Mouse (Mus musculus) forebrain, embryonic 16.5 days (tissue): ENCODE data around the gene H1f0. TPM values are rescaled to one million over a fixed set of nuclear protein-coding genes. Genes with fewer than 3 reads are reported as not detected.
"Not testable (repeated sequence)": the region's sequence is repeated elsewhere in the genome, so short reads cannot be mapped to it uniquely, and the experiment has no call there.

ENCODE experiments used
- ATAC-seq: fragments of 200-750 bp; cut with Nextera tagmentation; 2 replicates; pipeline ENCODE4 v1.8.0; 2017; ENCODE audit warnings: mild to moderate bottlenecking, moderate library complexity
- H3K27ac ChIP-seq: fragments of 300-500 bp; sonication (generic); 2 replicates; pipeline ENCODE4 v1.5.1; 2014; ENCODE audit warnings: low read length, control low read depth
- H3K27me3 ChIP-seq: fragments of 300-500 bp; sonication (generic); replicated peaks from 2 replicates; pipeline ENCODE4 v1.6.1; 2014; ENCODE audit warnings: low read length; ENCODE audit not compliant: control insufficient read depth, insufficient read depth
- H3K36me3 ChIP-seq: fragments of 300-500 bp; sonication (generic); 2 replicates; pipeline ENCODE4 v1.6.1; 2014; ENCODE audit not compliant: control insufficient read depth, insufficient read depth
- H3K4me1 ChIP-seq: fragments of 300-500 bp; sonication (generic); replicated peaks from 2 replicates; pipeline ENCODE4 v1.6.1; 2014; ENCODE audit warnings: low read length; ENCODE audit not compliant: control insufficient read depth, insufficient read depth
- H3K4me2 ChIP-seq: fragments of 300-500 bp; sonication (generic); 2 replicates; pipeline ENCODE4 v1.6.1; 2014; ENCODE audit warnings: mild to moderate bottlenecking, low read length, control low read depth
- H3K4me3 ChIP-seq: fragments of 300-500 bp; sonication (generic); replicated peaks from 2 replicates; pipeline ENCODE4 v1.5.1; 2014; ENCODE audit warnings: mild to moderate bottlenecking, low read length, control low read depth
- H3K9ac ChIP-seq: fragments of 300-500 bp; sonication (generic); replicated peaks from 2 replicates; pipeline ENCODE4 v1.6.1; 2014; ENCODE audit warnings: low read depth, low read length, control low read depth
- H3K9me3 ChIP-seq: fragments of 300-500 bp; sonication (generic); 2 replicates; pipeline ENCODE4 v1.6.1; 2016; ENCODE audit warnings: low read length; ENCODE audit not compliant: control insufficient read depth
- WGBS: fragments of 180-500 bp; shearing (Covaris S2); extraction: QIAGEN DNeasy Blood & Tissue Kit; methylation state at CpG from one replicate; pipeline ENCODE4 v1.1.7; 2014; 5-methylcytosine and 5-hydroxymethylcytosine counted together
- polyA plus RNA-seq: library from polyadenylated mRNA; unstranded; fragments of >200 nt; fragmentation: Nextera tagmentation; extraction: Ambion mirVana; gene quantifications from 2 replicates; pipeline ENCODE4 v1.2.1, GENCODE M21; 2015

The H1f0 gene
- polyA plus RNA-seq, 1 experiment from 2014 or later: 403 TPM

- H3K4me3 ChIP-seq: no peak overlapping the region
- H3K9ac ChIP-seq: no peak overlapping the region
- no peaks in the 10 kb centered on the region for H3K4me1 ChIP-seq
- H3K4me2 ChIP-seq: no peak overlapping the region
- H3K9me3 ChIP-seq: no peaks in the 10 kb centered on the region
- ATAC-seq: no peak
- peaks cover 21% of the 10 kb centered on the region for H3K36me3 ChIP-seq
- no peaks in the 10 kb centered on the region for H3K27me3 ChIP-seq
- WGBS: 87% methylated on average over 7 of the region's 7 CpGs
- no peak overlapping the region for H3K27ac ChIP-seq
Observed at GRCm38 (mm10) chr15:79000357-79000791, 27.9 kb upstream of the H1f0 start.

- WGBS: 92% methylated on average over 5 of the region's 5 CpGs
- H3K4me2 ChIP-seq: no peak overlapping the region
- ATAC-seq: no peak
- H3K4me1 ChIP-seq: no peaks in the 10 kb centered on the region
- H3K4me3 ChIP-seq: no peak overlapping the region
- H3K27me3 ChIP-seq: no peaks in the 10 kb centered on the region
- no peaks in the 10 kb centered on the region for H3K9me3 ChIP-seq
- H3K36me3 ChIP-seq: peaks cover 25% of the 10 kb centered on the region
- no peak overlapping the region for H3K27ac ChIP-seq
- no peak overlapping the region for H3K9ac ChIP-seq
Observed at GRCm38 (mm10) chr15:79001559-79001958, 26.7 kb upstream of the H1f0 start.

- ATAC-seq: no peak
- H3K4me2 ChIP-seq: no peak overlapping the region
- H3K36me3 ChIP-seq: peaks cover 25% of the 10 kb centered on the region
- H3K27ac ChIP-seq: no peak overlapping the region
- WGBS: 51% methylated on average over 19 of the region's 19 CpGs
- no peaks in the 10 kb centered on the region for H3K27me3 ChIP-seq
- no peaks in the 10 kb centered on the region for H3K9me3 ChIP-seq
- H3K4me1 ChIP-seq: no peaks in the 10 kb centered on the region
- H3K9ac ChIP-seq: no peak overlapping the region
- no peak overlapping the region for H3K4me3 ChIP-seq
Observed at GRCm38 (mm10) chr15:79002036-79002435, 26.2 kb upstream of the H1f0 start.

- WGBS: 88% methylated on average over 3 of the region's 3 CpGs
- no peaks in the 10 kb centered on the region for H3K27me3 ChIP-seq
- H3K4me3 ChIP-seq: no peak overlapping the region
- H3K9me3 ChIP-seq: no peaks in the 10 kb centered on the region
- H3K4me2 ChIP-seq: no peak overlapping the region
- no peak for ATAC-seq
- H3K36me3 ChIP-seq: peaks cover 25% of the 10 kb centered on the region
- H3K4me1 ChIP-seq: no peaks in the 10 kb centered on the region
- no peak overlapping the region for H3K9ac ChIP-seq
- H3K27ac ChIP-seq: no peak overlapping the region
Observed at GRCm38 (mm10) chr15:79003079-79003478, 25.2 kb upstream of the H1f0 start.

GRCm38 (mm10) chr15:79005581-79005980 lies 22.7 kb upstream of the H1f0 start:
- Histone ChIP-seq H3K4me1 (no peaks in the 10 kb centered on the region), H3K4me3 (no peak overlapping the region), H3K36me3 (peaks cover 19% of the 10 kb centered on the region), H3K27me3 (no peaks in the 10 kb centered on the region), H3K9ac (no peak overlapping the region), H3K4me2 (no peak overlapping the region), H3K27ac (no peak overlapping the region), H3K9me3 (no peaks in the 10 kb centered on the region)
- no peak for ATAC-seq
- WGBS: 87% methylated on average over 9 of the region's 9 CpGs

GRCm38 (mm10) chr15:79006638-79007037 lies 21.6 kb upstream of the H1f0 start:
- Histone ChIP-seq H3K4me2 (no peak overlapping the region), H3K4me1 (no peaks in the 10 kb centered on the region), H3K27ac (no peak overlapping the region), H3K9me3 (no peaks in the 10 kb centered on the region), H3K36me3 (peaks cover 19% of the 10 kb centered on the region), H3K4me3 (no peak overlapping the region), H3K9ac (no peak overlapping the region), H3K27me3 (no peaks in the 10 kb centered on the region)
- no peak for ATAC-seq
- WGBS: 63% methylated on average over 3 of the region's 3 CpGs

GRCm38 (mm10) chr15:79007059-79007458 lies 21.2 kb upstream of the H1f0 start:
- no peak overlapping the region for H3K9ac ChIP-seq
- 95% methylated on average over 5 of the region's 5 CpGs for WGBS
- peaks cover 16% of the 10 kb centered on the region for H3K36me3 ChIP-seq
- ATAC-seq: no peak
- H3K4me2 ChIP-seq: no peak overlapping the region
- no peaks in the 10 kb centered on the region for H3K4me1 ChIP-seq
- no peaks in the 10 kb centered on the region for H3K9me3 ChIP-seq
- no peak overlapping the region for H3K27ac ChIP-seq
- H3K4me3 ChIP-seq: no peak overlapping the region
- no peaks in the 10 kb centered on the region for H3K27me3 ChIP-seq

GRCm38 (mm10) chr15:79007836-79008235 lies 20.4 kb upstream of the H1f0 start:
- H3K27ac ChIP-seq, H3K4me2 ChIP-seq, H3K4me1 ChIP-seq, H3K27me3 ChIP-seq, ATAC-seq, H3K4me3 ChIP-seq, H3K9me3 ChIP-seq, H3K9ac ChIP-seq: not testable (repeated sequence)
- peaks cover 16% of the 10 kb centered on the region for H3K36me3 ChIP-seq
- WGBS: 90% methylated on average over 6 of the region's 6 CpGs

GRCm38 (mm10) chr15:79009734-79010133 lies 18.5 kb upstream of the H1f0 start:
- WGBS: 76% methylated on average over 5 of the region's 5 CpGs
- no peak for ATAC-seq
- no peak overlapping the region for H3K4me3 ChIP-seq
- peaks cover 8% of the 10 kb centered on the region; the same call in 1 of the 2 replicates for H3K4me1 ChIP-seq
- no peak overlapping the region for H3K9ac ChIP-seq
- H3K36me3 ChIP-seq: peaks cover 7% of the 10 kb centered on the region; the same call in 1 of the 2 replicates
- H3K27me3 ChIP-seq: no peaks in the 10 kb centered on the region
- no peak overlapping the region for H3K27ac ChIP-seq
- H3K9me3 ChIP-seq: no peaks in the 10 kb centered on the region
- H3K4me2 ChIP-seq: no peak overlapping the region

- no peak for ATAC-seq
- no peak overlapping the region for H3K9ac ChIP-seq
- H3K9me3 ChIP-seq: no peaks in the 10 kb centered on the region
- no peak overlapping the region for H3K27ac ChIP-seq
- 53% methylated on average over 10 of the region's 10 CpGs for whole genome bisulfite sequencing
- H3K4me1 ChIP-seq: peaks cover 8% of the 10 kb centered on the region; the same call in 1 of the 2 replicates
- no peaks in the 10 kb centered on the region for H3K36me3 ChIP-seq
- no peak overlapping the region for H3K4me2 ChIP-seq
- H3K27me3 ChIP-seq: no peaks in the 10 kb centered on the region
- H3K4me3 ChIP-seq: no peak overlapping the region
Observed at GRCm38 (mm10) chr15:79011550-79011949, 16.7 kb upstream of the H1f0 start.
